Mouse (Mus musculus) forebrain, embryonic 12.5 days (tissue): ENCODE data around the gene Uap1. TPM values are rescaled to one million over a fixed set of nuclear protein-coding genes. Genes with fewer than 3 reads are reported as not detected.

Source experiments
- ATAC-seq: fragments of 200-750 bp; cut with Nextera tagmentation; 2 replicates; pipeline ENCODE4 v1.8.0; 2017; ENCODE audit warnings: moderate TSS enrichment; ENCODE audit not compliant: low FRiP score
- H3K27ac ChIP-seq: fragments of 300-500 bp; sonication (generic); 2 replicates; pipeline ENCODE4 v1.5.1; 2016; ENCODE audit warnings: mild to moderate bottlenecking
- H3K27me3 ChIP-seq: fragments of 300-500 bp; sonication (generic); 2 replicates; pipeline ENCODE4 v1.6.1; 2016; ENCODE audit warnings: mild to moderate bottlenecking
- H3K36me3 ChIP-seq: fragments of 300-500 bp; sonication (generic); replicated peaks from 2 replicates; pipeline ENCODE4 v1.6.1; 2016; ENCODE audit warnings: mild to moderate bottlenecking
- H3K4me1 ChIP-seq: fragments of 300-500 bp; sonication (generic); 2 replicates; pipeline ENCODE4 v1.6.1; 2016
- H3K4me2 ChIP-seq: fragments of 300-500 bp; sonication (generic); 2 replicates; pipeline ENCODE4 v1.6.1; 2016; ENCODE audit warnings: mild to moderate bottlenecking, moderate library complexity
- H3K4me3 ChIP-seq: fragments of 300-500 bp; sonication (generic); replicated peaks from 2 replicates; pipeline ENCODE4 v1.5.1; 2016; ENCODE audit warnings: mild to moderate bottlenecking
- H3K9ac ChIP-seq: fragments of 300-500 bp; sonication (generic); 2 replicates; pipeline ENCODE4 v1.6.1; 2016; ENCODE audit warnings: mild to moderate bottlenecking
- H3K9me3 ChIP-seq: fragments of 300-500 bp; sonication (generic); 2 replicates; pipeline ENCODE4 v1.6.1; 2016
- WGBS: fragments of 180-500 bp; shearing (Covaris S2); methylation state at CpG from one replicate; pipeline ENCODE4 v1.1.7; 2016; 5-methylcytosine and 5-hydroxymethylcytosine counted together
- polyA plus RNA-seq: library from polyadenylated mRNA; unstranded; fragments of >200 nt; fragmentation: Nextera tagmentation; extraction: Ambion mirVana; gene quantifications from 2 replicates; pipeline ENCODE4 v1.2.1, GENCODE M21; 2016

Uap1 gene
- 59.0 and 60.5 TPM in 2 replicates for polyA plus RNA-seq

- H3K27me3 ChIP-seq, result no peaks in the 10 kb centered on the region
- H3K4me2 ChIP-seq, result peak within 1 kb of the TSS; percentile 67
- H3K9me3 ChIP-seq, result no peaks in the 10 kb centered on the region
- H3K4me1 ChIP-seq, result peaks cover 11% of the 10 kb centered on the region
- H3K9ac ChIP-seq, result peak within 1 kb of the TSS; percentile 81
- H3K36me3 ChIP-seq, result no peaks in the 10 kb centered on the region
- H3K4me3 ChIP-seq, result peak within 1 kb of the TSS; percentile 81
- H3K27ac ChIP-seq, result peak within 1 kb of the TSS; percentile 76
- ATAC-seq, result peak; percentile 100
- 1% methylated on average over 52 of the region's 52 CpGs for WGBS
These were observed at the start of gene Uap1 for GRCm38 (mm10) chr1:170174814-170175332. Uap1 (minus strand) TSS chr1:170174957.

DNA sequence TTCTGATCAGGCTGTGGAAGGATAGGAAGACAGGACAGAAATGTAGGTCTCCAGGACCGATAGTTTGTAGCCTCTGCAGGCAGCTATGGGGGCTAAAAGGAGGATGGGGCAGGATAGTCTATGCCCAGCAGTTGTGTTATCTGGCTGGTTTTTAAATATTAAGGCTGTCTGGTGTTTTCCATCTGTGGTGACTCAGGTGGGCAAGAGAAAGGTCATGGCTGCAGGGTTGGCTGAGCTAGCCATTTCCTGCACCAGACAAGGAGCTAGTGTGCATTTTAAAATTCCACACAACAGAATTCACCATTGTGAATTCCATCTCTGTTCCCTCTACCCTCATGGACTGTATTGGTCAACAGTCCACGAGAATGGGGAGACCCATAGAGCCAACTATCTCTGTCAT lies 48.5 kb upstream of the Uap1 start:
- Histone ChIP-seq H3K36me3 (no peaks in the 10 kb centered on the region), H3K9ac (no peak overlapping the region), H3K4me1 (no peaks in the 10 kb centered on the region), H3K27me3 (0 out of 2 replicates have a peak, but pooled peaks cover 5% of the 10 kb centered on the region), H3K9me3 (no peaks in the 10 kb centered on the region), H3K4me2 (no peak overlapping the region), H3K27ac (no peak overlapping the region), H3K4me3 (no peak overlapping the region)
- WGBS, result 84% methylated on average over 2 of the region's 2 CpGs
- ATAC-seq, result no peak

- H3K27ac ChIP-seq, result no peak overlapping the region
- no peak for ATAC-seq
- no peaks in the 10 kb centered on the region for H3K36me3 ChIP-seq
- no peak overlapping the region for H3K4me3 ChIP-seq
- no peaks in the 10 kb centered on the region for H3K9me3 ChIP-seq
- 0 out of 2 replicates have a peak, but pooled peaks cover 5% of the 10 kb centered on the region for H3K27me3 ChIP-seq
- H3K9ac ChIP-seq, result no peak overlapping the region
- no peak overlapping the region for H3K4me2 ChIP-seq
- no peaks in the 10 kb centered on the region for H3K4me1 ChIP-seq
These were observed 45.6 kb upstream of the Uap1 start for GRCm38 (mm10) chr1:170220351-170220750.

- peaks cover 8% of the 10 kb centered on the region for H3K4me1 ChIP-seq
- H3K4me3 ChIP-seq, result no peak overlapping the region
- no peak overlapping the region for H3K9ac ChIP-seq
- no peak for ATAC-seq
- no peaks in the 10 kb centered on the region for H3K9me3 ChIP-seq
- no peaks in the 10 kb centered on the region for H3K36me3 ChIP-seq
- no peak overlapping the region for H3K4me2 ChIP-seq
- 80% methylated on average over 6 of the region's 6 CpGs for WGBS
- no peak overlapping the region for H3K27ac ChIP-seq
- 0 out of 2 replicates have a peak, but pooled peaks cover 3% of the 10 kb centered on the region for H3K27me3 ChIP-seq
These were observed 43.5 kb upstream of the Uap1 start for GRCm38 (mm10) chr1:170218091-170218884.

GRCm38 (mm10) chr1:170215590-170215989 lies 40.8 kb upstream of the Uap1 start:
- Histone ChIP-seq H3K4me2 (peak overlapping the region; percentile 69), H3K4me1 (peaks cover 9% of the 10 kb centered on the region), H3K9ac (peak overlapping the region; percentile 94; the same call in 1 of the 2 replicates), H3K9me3 (no peaks in the 10 kb centered on the region), H3K36me3 (peaks cover 17% of the 10 kb centered on the region), H3K27ac (no peak overlapping the region), H3K27me3 (no peaks in the 10 kb centered on the region), H3K4me3 (peak overlapping the region; percentile 99)
- WGBS, result 80% methylated on average over 3 of the region's 3 CpGs
- peak; percentile 25; the same call in 1 of the 2 replicates for ATAC-seq

DNA sequence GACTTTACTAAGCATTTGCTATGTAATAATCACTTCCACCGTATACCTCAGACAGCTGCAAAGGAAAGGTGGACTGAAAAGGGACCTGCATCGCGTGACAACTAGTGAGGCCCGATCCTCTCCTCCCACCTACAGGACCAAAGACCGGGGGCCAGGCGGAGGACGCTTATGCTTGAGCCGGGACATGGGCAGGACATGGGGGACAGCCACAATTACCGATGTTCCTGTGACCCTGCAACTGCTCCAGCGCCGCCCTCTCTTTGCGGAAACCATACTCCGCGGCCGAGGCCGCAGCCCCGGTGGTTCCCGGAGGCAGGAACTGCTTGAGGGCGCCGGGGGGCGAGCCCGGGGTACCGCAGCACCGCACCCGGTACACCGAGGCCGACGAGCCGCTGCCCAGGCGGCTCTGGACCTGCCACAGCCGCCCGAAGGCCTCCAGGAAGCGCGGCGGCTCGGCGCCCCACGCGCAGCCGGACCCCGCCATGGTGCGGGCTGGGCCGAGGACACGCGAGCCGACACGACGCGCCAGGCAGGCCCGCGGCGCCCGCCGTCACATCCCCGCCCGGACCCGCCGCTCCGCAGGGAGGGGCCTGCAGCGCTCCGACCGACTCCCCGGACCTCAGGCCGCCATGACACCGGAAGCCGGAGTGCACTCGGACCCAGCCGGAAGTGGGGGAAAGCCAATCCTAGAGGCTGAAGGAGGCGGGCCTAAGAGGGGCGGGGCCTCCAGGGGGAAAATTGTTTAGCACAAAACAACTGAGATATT lies 40.2 kb upstream of the Uap1 start, which contains the start of gene Uhmk1:
Gene Uhmk1, minus strand, starts transcription at position 641 of the 766 bp plus-strand sequence.
- H3K9me3 ChIP-seq, result no peaks in the 10 kb centered on the region
- H3K9ac ChIP-seq, result peak within 1 kb of the TSS; percentile 94
- H3K27ac ChIP-seq, result peak within 1 kb of the TSS; percentile 81
- peaks cover 22% of the 10 kb centered on the region for H3K36me3 ChIP-seq
- peak within 1 kb of the TSS; percentile 99 for H3K4me3 ChIP-seq
- H3K4me1 ChIP-seq, result peaks cover 9% of the 10 kb centered on the region
- no peaks in the 10 kb centered on the region for H3K27me3 ChIP-seq
- ATAC-seq, result peak; percentile 99
- peak within 1 kb of the TSS; percentile 69 for H3K4me2 ChIP-seq
- WGBS, result under 1% methylated on average over 66 of the region's 70 CpGs

- peak overlapping the region; percentile 99 for H3K4me3 ChIP-seq
- peaks cover 9% of the 10 kb centered on the region for H3K4me1 ChIP-seq
- H3K36me3 ChIP-seq, result peaks cover 22% of the 10 kb centered on the region
- no peaks in the 10 kb centered on the region for H3K27me3 ChIP-seq
- H3K9me3 ChIP-seq, result no peaks in the 10 kb centered on the region
- H3K4me2 ChIP-seq, result peak overlapping the region; percentile 69
- H3K9ac ChIP-seq, result peak overlapping the region; percentile 94
- ATAC-seq, result no peak
- H3K27ac ChIP-seq, result no peak overlapping the region
- 52% methylated on average over 7 of the region's 7 CpGs for WGBS
These were observed 39.6 kb upstream of the Uap1 start for GRCm38 (mm10) chr1:170214383-170214756.

- H3K36me3 ChIP-seq, result peaks cover 32% of the 10 kb centered on the region
- H3K4me3 ChIP-seq, result no peak overlapping the region
- no peak overlapping the region for H3K27ac ChIP-seq
- H3K9me3 ChIP-seq, result no peaks in the 10 kb centered on the region
- no peak overlapping the region for H3K9ac ChIP-seq
- 94% methylated on average over 10 of the region's 10 CpGs for WGBS
- no peak overlapping the region for H3K4me2 ChIP-seq
- peaks cover 9% of the 10 kb centered on the region for H3K4me1 ChIP-seq
- no peak for ATAC-seq
- no peaks in the 10 kb centered on the region for H3K27me3 ChIP-seq
These were observed 38.6 kb upstream of the Uap1 start for GRCm38 (mm10) chr1:170213181-170213879.

GRCm38 (mm10) chr1:170206395-170206794 lies 31.6 kb upstream of the Uap1 start:
- Histone ChIP-seq H3K9me3 (no peaks in the 10 kb centered on the region), H3K9ac (no peak overlapping the region), H3K4me3 (no peak overlapping the region), H3K4me1 (no peaks in the 10 kb centered on the region), H3K36me3 (peaks cover 74% of the 10 kb centered on the region), H3K27me3 (no peaks in the 10 kb centered on the region), H3K4me2 (no peak overlapping the region), H3K27ac (no peak overlapping the region)
- WGBS, result 96% methylated on average over 6 of the region's 6 CpGs
- no peak for ATAC-seq

DNA sequence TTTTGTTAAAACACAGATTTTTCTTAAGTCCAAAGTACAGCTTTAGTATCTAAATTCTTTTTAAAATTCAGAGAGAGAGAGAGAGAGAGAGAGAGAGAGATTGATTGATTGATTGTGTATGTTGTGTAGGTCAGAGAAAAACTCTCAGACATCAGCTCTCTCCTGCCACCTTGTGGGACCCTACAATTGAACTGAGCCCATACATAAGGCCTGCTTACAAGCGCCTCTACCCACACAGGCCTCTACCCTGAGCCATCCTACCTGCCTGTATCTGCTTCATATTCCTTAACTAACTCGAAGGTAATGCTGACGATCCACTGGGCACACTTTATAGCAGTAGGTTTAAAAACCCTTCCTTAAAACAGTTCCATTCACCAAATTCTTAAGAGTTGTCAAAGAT lies 25.6 kb upstream of the Uap1 start:
- Histone ChIP-seq H3K4me3 (no peak overlapping the region), H3K4me1 (no peaks in the 10 kb centered on the region), H3K27ac (no peak overlapping the region), H3K36me3 (peaks cover 64% of the 10 kb centered on the region), H3K9me3 (no peaks in the 10 kb centered on the region), H3K9ac (no peak overlapping the region), H3K27me3 (no peaks in the 10 kb centered on the region), H3K4me2 (no peak overlapping the region)
- 81% methylated on average over 3 of the region's 3 CpGs for WGBS
- no peak for ATAC-seq

DNA sequence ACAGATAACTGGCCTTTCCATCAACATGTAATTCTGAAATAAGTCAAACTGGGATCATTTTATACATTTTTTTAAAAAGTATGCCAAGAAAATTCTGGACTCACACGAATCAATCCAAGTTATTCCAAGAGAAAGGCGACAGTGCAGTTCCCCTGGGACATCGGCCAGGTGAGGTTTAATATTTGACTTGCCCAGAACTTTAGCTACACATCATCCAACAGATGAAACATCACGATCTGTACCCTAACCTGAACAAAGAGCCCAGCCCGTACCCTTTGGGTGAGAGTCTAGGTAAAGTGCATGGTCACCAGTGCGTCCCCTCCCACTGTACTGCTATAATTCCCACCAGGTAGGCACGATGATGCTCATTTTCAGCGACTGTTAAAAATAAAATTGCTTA lies 21.5 kb upstream of the Uap1 start:
- Histone ChIP-seq H3K4me3 (no peak overlapping the region), H3K4me1 (no peaks in the 10 kb centered on the region), H3K4me2 (no peak overlapping the region), H3K9me3 (no peaks in the 10 kb centered on the region), H3K36me3 (peaks cover 76% of the 10 kb centered on the region), H3K27ac (no peak overlapping the region), H3K27me3 (no peaks in the 10 kb centered on the region), H3K9ac (no peak overlapping the region)
- ATAC-seq, result no peak
- WGBS, result 94% methylated on average over 8 of the region's 8 CpGs

DNA sequence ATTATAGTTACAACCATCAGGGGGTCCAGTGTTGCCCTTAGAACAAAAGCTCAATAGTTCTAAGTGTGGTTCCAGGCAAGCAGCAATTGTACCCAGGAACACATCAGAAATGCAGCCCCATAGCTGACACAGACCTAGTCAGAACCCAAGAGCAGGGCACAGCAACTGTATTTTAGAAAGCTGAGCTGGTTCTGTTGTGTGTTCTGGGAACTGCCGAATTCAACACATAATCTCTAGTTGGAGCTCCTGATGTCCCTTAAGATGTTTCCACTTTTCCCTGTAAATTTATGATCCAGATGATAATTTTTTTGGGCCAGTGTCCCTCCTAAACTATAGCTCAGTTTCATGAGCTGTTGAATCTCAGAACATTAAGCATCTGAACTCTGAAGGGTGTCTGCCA lies 17.2 kb upstream of the Uap1 start:
- Histone ChIP-seq H3K9me3 (no peaks in the 10 kb centered on the region), H3K9ac (no peak overlapping the region), H3K4me3 (no peak overlapping the region), H3K36me3 (peaks cover 50% of the 10 kb centered on the region), H3K27ac (no peak overlapping the region), H3K27me3 (no peaks in the 10 kb centered on the region), H3K4me2 (no peak overlapping the region), H3K4me1 (no peaks in the 10 kb centered on the region)
- WGBS, result 77% methylated on average over 1 of the region's 1 CpGs
- ATAC-seq, result no peak
